10 mouse cellular contexts compared by ENCODE assay signal in genomic region chr1:52675561-52676551, GRCm38 (mm10). TPM values are rescaled to one million over a fixed set of nuclear protein-coding genes. Genes with fewer than 3 reads are reported as not detected.
DNase-seq lines count a peak whose midpoint lies in the region; ATAC-seq lines count a peak whose summit lies in the region.
"Had no signal": no experiment of that assay in that cellular context is flagged by ENCODE, and none has a peak within 500 bp of the region (broad histone marks: within the 10 kb centered on the region; RNA-seq: fewer than 3 reads in every experiment).

No protein-coding gene starts in this region.

- no peak overlapping the region for H3K9ac ChIP-seq in intestine, embryonic 16.5 days (ENCODE audit: low read depth, low read length)

- H3K27ac ChIP-seq in intestine, embryonic 16.5 days (ENCODE audit: low read length) = no peak overlapping the region
- H3K27ac ChIP-seq: embryonic facial prominence, embryonic 10.5 days had no signal

- no peaks in the 10 kb centered on the region for H3K4me1 ChIP-seq in intestine, embryonic 16.5 days (ENCODE audit: control insufficient read depth, insufficient read depth, low read length)

- no peaks in the 10 kb centered on the region for H3K27me3 ChIP-seq in intestine, embryonic 16.5 days (replicated peaks; ENCODE audit: control insufficient read depth, insufficient read depth, low read length)

- H3K4me2 ChIP-seq in intestine, embryonic 16.5 days (ENCODE audit: low read depth, low read length) = no peak overlapping the region

- no peak overlapping the region for H3K4me3 ChIP-seq in intestine, embryonic 16.5 days (ENCODE audit: low read length)
- H3K4me3 ChIP-seq: embryonic facial prominence, embryonic 10.5 days had no signal

- H3K9me3 ChIP-seq in intestine, embryonic 16.5 days (ENCODE audit: control insufficient read depth, low read length) = peaks cover 7% of the 10 kb centered on the region; the same call in 1 of the 2 replicates
- H3K9me3 ChIP-seq: embryonic facial prominence, embryonic 10.5 days had no signal

- peak; percentile 14 for DNase-seq in left cerebral cortex, postnatal 4 days
- no peak for DNase-seq in left cerebral cortex, adult 9 months (ENCODE audit: low spot score in 2 of 2)
- DNase-seq in heart, adult 18-20 months = peak; percentile 26 to 77
- DNase-seq in lung, postnatal 36 days = peak; percentile 53
- DNase-seq in embryo, embryonic 11 days = no peak
- DNase-seq in liver = no peak
- DNase-seq in testis, postnatal 10 days (ENCODE audit: low spot score) = no peak
- DNase-seq: thymus, postnatal 4 days had no signal

- intact Hi-C loops in left cerebral cortex, postnatal 4 days (cut with DNase I) = no loop called here

- H3K36me3 ChIP-seq in intestine, embryonic 16.5 days (ENCODE audit: control insufficient read depth, insufficient read depth, low read length) = no peaks in the 10 kb centered on the region
- H3K36me3 ChIP-seq: embryonic facial prominence, embryonic 10.5 days had no signal

- peak; percentile 60 for ATAC-seq in intestine, embryonic 16.5 days

- 58% methylated on average over 7 of the region's 7 CpGs for WGBS in intestine, embryonic 16.5 days

RNA-seq across cellular contexts. Expression of gene Nemp2, which starts 45.4 kb away (rescaled TPM):
- total RNA-seq in left cerebral cortex, postnatal 4 days (2021) = 1 to 10 TPM; 7.7 to 8.8 TPM
- under 1 TPM; 0.72 to 0.82 TPM for total RNA-seq in heart, adult 18-20 months (2021)
- polyA plus RNA-seq in intestine, embryonic 16.5 days (2015; fragmentation: Nextera tagmentation; extraction: Ambion mirVana) = 4.9 and 5.7 TPM in 2 replicates

RNA-seq across cellular contexts. Expression of gene Mfsd6, which starts 51.4 kb away (rescaled TPM):
- 10 to 100 TPM; 54.1 to 57.5 TPM for total RNA-seq in left cerebral cortex, postnatal 4 days (2021)
- 10 to 100 TPM; 16.5 to 19.6 TPM for total RNA-seq in heart, adult 18-20 months (2021)
- polyA plus RNA-seq in intestine, embryonic 16.5 days (2015; fragmentation: Nextera tagmentation; extraction: Ambion mirVana) = 3.6 and 3.9 TPM in 2 replicates

Comparison
In these comparisons a context has a peak if more than half of its experiments do, and no peak if none do; other contexts are left out.
1. DNase-seq: peak in left cerebral cortex, postnatal 4 days (single experiment), heart, adult 18-20 months (2 of 2) and lung, postnatal 36 days (single experiment); none in left cerebral cortex, adult 9 months (0 of 2), embryo, embryonic 11 days (single experiment), liver (single experiment) and testis, postnatal 10 days (single experiment).
2. RNA of gene Nemp2, which starts 45.4 kb away (total RNA-seq): 7.7 to 8.8 TPM in left cerebral cortex, postnatal 4 days; 0.72 to 0.82 TPM in heart, adult 18-20 months; every median in the first group is over 4 times any median in the second.